Mouse (Mus musculus) liver, embryonic 15.5 days (tissue): ENCODE data around the gene Ptch2. TPM values are rescaled to one million over a fixed set of nuclear protein-coding genes. Genes with fewer than 3 reads are reported as not detected.
A peak's percentile ranks its signal among the peaks of the same experiment; 100 is the strongest.

Experiments
- ATAC-seq: fragments of 200-750 bp; cut with Nextera tagmentation; 2 replicates; pipeline ENCODE4 v1.8.0; 2017; ENCODE audit warnings: moderate number of reproducible peaks, mild to moderate bottlenecking, moderate library complexity; ENCODE audit not compliant: insufficient read depth
- H3K27ac ChIP-seq: fragments of 300-500 bp; sonication (generic); replicated peaks from 2 replicates; pipeline ENCODE4 v1.5.1; 2015; ENCODE audit warnings: mild to moderate bottlenecking, inconsistent platforms
- H3K27me3 ChIP-seq: fragments of 300-500 bp; sonication (generic); 2 replicates; pipeline ENCODE4 v1.6.1; 2015; ENCODE audit warnings: mild to moderate bottlenecking, inconsistent platforms
- H3K36me3 ChIP-seq: fragments of 300-500 bp; sonication (generic); replicated peaks from 2 replicates; pipeline ENCODE4 v1.6.1; 2015; ENCODE audit warnings: moderate library complexity, mild to moderate bottlenecking, inconsistent platforms
- H3K4me1 ChIP-seq: fragments of 300-500 bp; sonication (generic); replicated peaks from 2 replicates; pipeline ENCODE4 v1.6.1; 2015; ENCODE audit warnings: inconsistent platforms
- H3K4me2 ChIP-seq: fragments of 300-500 bp; sonication (generic); 2 replicates; pipeline ENCODE4 v1.6.1; 2015; ENCODE audit warnings: moderate library complexity, mild to moderate bottlenecking, inconsistent platforms
- H3K4me3 ChIP-seq: fragments of 300-500 bp; sonication (generic); replicated peaks from 2 replicates; pipeline ENCODE4 v1.5.1; 2015; ENCODE audit warnings: mild to moderate bottlenecking, inconsistent platforms
- H3K9ac ChIP-seq: fragments of 300-500 bp; sonication (generic); 2 replicates; pipeline ENCODE4 v1.6.1; 2015; ENCODE audit warnings: moderate library complexity, mild to moderate bottlenecking, inconsistent platforms
- H3K9me3 ChIP-seq: fragments of 300-500 bp; sonication (generic); replicated peaks from 2 replicates; pipeline ENCODE4 v1.6.1; 2016; ENCODE audit warnings: inconsistent platforms
- WGBS: fragments of 180-500 bp; shearing (Covaris S2); methylation state at CpG from one replicate; pipeline ENCODE4 v1.1.7; 2015; ENCODE audit warnings: mixed read lengths; ENCODE audit not compliant: insufficient replicate concordance; 5-methylcytosine and 5-hydroxymethylcytosine counted together
- polyA plus RNA-seq: library from polyadenylated mRNA; unstranded; fragments of >200 nt; fragmentation: Nextera tagmentation; extraction: Ambion mirVana; gene quantifications from 2 replicates; pipeline ENCODE4 v1.2.1, GENCODE M21; 2015

The Ptch2 gene
- polyA plus RNA-seq, 1 experiment from 2014 or later, result 0.56 TPM

- no peak for ATAC-seq
- Histone ChIP-seq H3K4me1 (peaks cover 22% of the 10 kb centered on the region), H3K4me3 (no peak overlapping the region), H3K4me2 (no peak overlapping the region), H3K27ac (no peak overlapping the region), H3K9me3 (no peaks in the 10 kb centered on the region), H3K36me3 (no peaks in the 10 kb centered on the region), H3K27me3 (0 out of 2 replicates have a peak, but pooled peaks cover 4% of the 10 kb centered on the region), H3K9ac (no peak overlapping the region)
- 33% methylated on average over 4 of the region's 4 CpGs for WGBS
Measured at GRCm38 (mm10) chr4:117140613-117141012, 44.7 kb downstream of the Ptch2 start.

- 0 out of 2 replicates have a peak, but pooled peaks cover 4% of the 10 kb centered on the region for H3K27me3 ChIP-seq
- H3K27ac ChIP-seq, result no peak overlapping the region
- no peak for ATAC-seq
Measured at GRCm38 (mm10) chr4:117143023-117143422, 47.1 kb downstream of the Ptch2 start.

DNA sequence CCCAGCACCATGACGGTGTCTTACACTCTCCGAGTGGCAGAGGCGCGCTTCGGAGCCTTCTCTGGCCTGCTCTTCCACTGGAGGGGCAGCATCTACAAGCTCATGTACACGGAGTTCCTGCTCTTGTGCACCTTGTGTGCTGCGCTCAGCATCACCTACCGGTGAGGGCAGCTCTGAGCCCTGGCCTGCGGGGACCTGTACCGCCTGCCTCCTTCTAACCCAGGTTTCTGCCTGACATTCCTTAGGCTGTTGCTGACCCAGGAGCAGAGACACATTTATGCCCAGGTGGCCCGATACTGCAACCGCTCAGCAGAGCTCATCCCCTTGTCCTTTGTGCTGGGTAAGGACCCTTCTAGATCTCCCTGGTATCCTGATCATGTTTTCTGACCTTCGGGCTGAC is 49.4 kb downstream of the Ptch2 start:
- Histone ChIP-seq H3K4me2 (no peak overlapping the region), H3K4me1 (peaks cover 6% of the 10 kb centered on the region; the same call in 1 of the 2 replicates), H3K4me3 (no peak overlapping the region), H3K27me3 (0 out of 2 replicates have a peak, but pooled peaks cover 4% of the 10 kb centered on the region), H3K27ac (no peak overlapping the region), H3K9ac (no peak overlapping the region), H3K36me3 (peaks cover 9% of the 10 kb centered on the region), H3K9me3 (no peaks in the 10 kb centered on the region)
- ATAC-seq, result no peak
- WGBS, result 84% methylated on average over 13 of the region's 13 CpGs

More at GRCm38 (mm10) chr4:117143023-117143422, 47.1 kb downstream of the Ptch2 start:
- Histone ChIP-seq H3K9ac (no peak overlapping the region), H3K9me3 (no peaks in the 10 kb centered on the region), H3K4me1 (peaks cover 15% of the 10 kb centered on the region), H3K4me3 (no peak overlapping the region), H3K36me3 (no peaks in the 10 kb centered on the region), H3K4me2 (no peak overlapping the region)
- 59% methylated on average over 7 of the region's 7 CpGs for WGBS

- ATAC-seq, result no peak
- H3K4me3 ChIP-seq, result no peak overlapping the region
- no peak overlapping the region for H3K4me2 ChIP-seq
- H3K27ac ChIP-seq, result no peak overlapping the region
- peaks cover 18% of the 10 kb centered on the region for H3K36me3 ChIP-seq
- WGBS, result 36% methylated on average over 15 of the region's 15 CpGs
- H3K9me3 ChIP-seq, result no peaks in the 10 kb centered on the region
- 0 out of 2 replicates have a peak, but pooled peaks cover 4% of the 10 kb centered on the region for H3K27me3 ChIP-seq
- no peak overlapping the region for H3K9ac ChIP-seq
- peaks cover 5% of the 10 kb centered on the region; the same call in 1 of the 2 replicates for H3K4me1 ChIP-seq
Measured at GRCm38 (mm10) chr4:117146176-117146575, 50.3 kb downstream of the Ptch2 start.

DNA sequence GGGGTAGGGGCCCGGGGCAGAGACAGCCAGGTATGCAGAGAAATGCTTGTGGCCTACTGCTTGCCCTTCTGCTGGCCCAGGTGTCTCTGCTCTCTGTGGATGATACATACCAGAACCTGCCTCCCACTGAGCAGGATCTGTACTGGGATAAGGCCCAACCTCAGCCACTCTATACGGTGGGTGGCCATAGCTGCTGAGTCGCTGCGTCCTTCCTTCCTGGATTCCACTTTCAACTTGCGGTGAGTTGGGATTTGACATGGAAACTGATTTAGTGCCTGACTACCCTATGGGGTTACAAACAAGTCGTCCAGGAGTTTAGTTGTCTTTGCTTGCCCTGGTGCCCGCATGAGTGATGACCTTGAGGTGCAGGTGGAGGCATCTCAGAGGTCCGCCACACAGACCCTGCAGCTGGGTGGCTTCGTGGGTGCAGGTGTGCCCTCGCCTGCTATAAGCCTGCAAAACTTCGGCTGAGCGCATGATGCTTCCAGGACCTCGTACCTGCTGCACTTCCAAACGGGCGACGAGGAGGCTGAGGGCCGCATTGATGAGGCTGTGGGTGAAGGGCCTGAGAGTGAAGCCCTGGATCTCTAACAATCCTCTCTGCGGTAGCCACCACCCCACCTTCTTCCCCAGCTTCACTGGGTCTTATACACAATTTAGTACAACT is 52.3 kb downstream of the Ptch2 start:
- no peak overlapping the region for H3K4me3 ChIP-seq
- no peak for ATAC-seq
- 73% methylated on average over 18 of the region's 18 CpGs for WGBS
- no peak overlapping the region for H3K9ac ChIP-seq
- 0 out of 2 replicates have a peak, but pooled peaks cover under 1% of the 10 kb centered on the region for H3K27me3 ChIP-seq
- H3K4me2 ChIP-seq, result no peak overlapping the region
- H3K27ac ChIP-seq, result no peak overlapping the region
- H3K4me1 ChIP-seq, result peaks cover 19% of the 10 kb centered on the region
- H3K9me3 ChIP-seq, result no peaks in the 10 kb centered on the region
- H3K36me3 ChIP-seq, result peaks cover 36% of the 10 kb centered on the region

DNA sequence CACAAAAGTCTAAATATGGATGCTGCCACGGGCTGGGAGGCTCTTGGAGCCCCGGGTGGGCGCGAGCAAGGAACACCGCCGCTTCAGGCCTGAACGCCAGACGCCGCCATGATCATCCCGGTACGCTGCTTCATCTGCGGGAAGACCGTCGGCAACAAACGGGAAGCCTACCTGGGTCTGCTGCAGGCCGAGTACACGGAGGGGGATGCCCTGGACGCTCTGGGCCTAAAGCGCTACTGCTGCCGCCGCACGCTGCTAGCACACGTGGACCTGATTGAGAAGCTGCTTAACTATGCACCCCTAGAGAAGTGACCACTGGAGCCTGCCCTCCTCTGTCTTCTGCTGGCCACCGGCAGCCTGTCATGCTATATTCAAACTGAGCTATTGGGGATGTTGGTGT is 52.9 kb downstream of the Ptch2 start:
- Histone ChIP-seq H3K4me2 (no peak overlapping the region), H3K4me3 (no peak overlapping the region), H3K27me3 (no peaks in the 10 kb centered on the region), H3K9me3 (no peaks in the 10 kb centered on the region), H3K36me3 (peaks cover 43% of the 10 kb centered on the region), H3K4me1 (peaks cover 25% of the 10 kb centered on the region), H3K9ac (no peak overlapping the region), H3K27ac (0 out of 2 replicates have a peak overlapping the region, but pooled peaks have one; percentile 1)
- ATAC-seq, result no peak
- WGBS, result 79% methylated on average over 24 of the region's 24 CpGs

DNA sequence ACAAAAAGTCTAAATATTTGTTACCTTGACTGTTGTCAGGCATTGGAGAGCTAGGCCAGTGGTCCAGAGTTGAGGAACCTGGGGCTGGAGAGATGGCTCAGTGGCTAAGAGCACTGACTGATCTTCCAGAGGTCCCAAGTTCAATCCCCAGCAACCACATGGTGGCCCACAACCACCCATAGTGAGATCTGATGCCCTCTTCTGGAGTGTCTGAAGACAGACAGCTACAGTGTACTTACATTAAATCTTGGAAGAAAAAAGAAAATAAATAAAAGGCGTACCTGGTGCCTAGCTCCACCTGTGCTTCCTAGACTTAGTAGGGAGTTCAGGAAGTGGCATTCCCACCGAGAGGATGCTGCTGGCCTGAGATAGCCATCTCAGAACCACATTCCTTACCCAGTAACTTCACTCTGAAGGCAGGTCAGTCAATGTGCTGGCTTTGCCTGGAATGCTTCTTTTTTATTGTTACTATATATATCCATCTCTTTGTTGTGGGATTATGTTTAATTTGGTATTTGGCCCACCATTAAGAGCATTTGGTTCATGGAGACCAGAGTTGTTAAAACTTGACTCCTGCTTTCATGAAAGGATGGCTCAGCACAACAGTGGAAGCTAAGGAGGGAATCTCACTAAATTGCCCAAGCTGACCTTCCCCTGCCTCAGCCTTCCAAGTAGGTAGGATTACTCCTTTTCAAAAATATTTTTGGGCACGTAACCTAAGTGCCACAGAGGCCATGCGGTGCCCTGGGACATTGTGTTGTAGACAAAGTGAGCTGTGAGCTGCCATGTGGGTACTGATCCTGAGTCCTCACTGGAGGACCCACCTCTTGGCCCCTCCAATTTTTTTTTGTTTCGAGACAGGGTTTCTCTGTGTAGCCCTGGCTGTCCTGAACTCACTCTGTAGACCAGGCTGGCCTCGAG is 53.7 kb downstream of the Ptch2 start:
- peaks cover 32% of the 10 kb centered on the region for H3K4me1 ChIP-seq
- no peak overlapping the region for H3K4me3 ChIP-seq
- H3K4me2 ChIP-seq, result no peak overlapping the region
- H3K27ac ChIP-seq, result 0 out of 2 replicates have a peak overlapping the region, but pooled peaks have one; percentile 1
- peaks cover 50% of the 10 kb centered on the region for H3K36me3 ChIP-seq
- WGBS, result 58% methylated on average over 6 of the region's 6 CpGs
- H3K9me3 ChIP-seq, result no peaks in the 10 kb centered on the region
- H3K9ac ChIP-seq, result no peak overlapping the region
- H3K27me3 ChIP-seq, result no peaks in the 10 kb centered on the region
- no peak for ATAC-seq

GRCm38 (mm10) chr4:117150212-117150733 is 54.4 kb downstream of the Ptch2 start:
- Histone ChIP-seq H3K27me3 (no peaks in the 10 kb centered on the region), H3K4me2 (no peak overlapping the region), H3K36me3 (peaks cover 51% of the 10 kb centered on the region), H3K9ac (no peak overlapping the region), H3K27ac (no peak overlapping the region), H3K9me3 (no peaks in the 10 kb centered on the region), H3K4me1 (peaks cover 37% of the 10 kb centered on the region), H3K4me3 (no peak overlapping the region)
- 71% methylated on average over 6 of the region's 6 CpGs for WGBS
- ATAC-seq, result no peak

DNA sequence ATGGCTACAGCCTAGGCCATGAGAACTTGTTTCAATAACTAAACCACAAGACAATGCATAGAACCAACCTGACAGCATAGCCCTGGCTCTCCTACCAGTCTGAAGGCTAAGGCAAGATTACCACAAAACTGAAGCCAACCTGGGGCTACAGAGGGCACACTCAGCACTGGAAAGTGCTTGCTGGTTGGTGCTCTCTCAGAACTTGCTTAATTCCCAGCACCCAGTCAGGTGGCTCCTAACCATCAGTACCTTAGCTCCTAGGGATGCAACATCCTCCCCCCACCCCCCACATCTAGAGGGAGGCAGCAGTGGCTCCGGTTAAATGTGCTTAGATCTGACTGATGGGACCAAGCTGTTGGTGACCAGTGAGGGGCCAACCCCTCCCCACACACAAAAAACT is 55.5 kb downstream of the Ptch2 start:
- H3K36me3 ChIP-seq, result peaks cover 51% of the 10 kb centered on the region
- no peak overlapping the region for H3K9ac ChIP-seq
- 59% methylated on average over 1 of the region's 1 CpGs for WGBS
- no peak overlapping the region for H3K4me3 ChIP-seq
- ATAC-seq, result no peak
- H3K9me3 ChIP-seq, result no peaks in the 10 kb centered on the region
- peaks cover 36% of the 10 kb centered on the region for H3K4me1 ChIP-seq
- H3K4me2 ChIP-seq, result no peak overlapping the region
- no peaks in the 10 kb centered on the region for H3K27me3 ChIP-seq
- peak overlapping the region; percentile 33 for H3K27ac ChIP-seq

GRCm38 (mm10) chr4:117152714-117153113 is 56.8 kb downstream of the Ptch2 start:
- H3K9ac ChIP-seq, result 0 out of 2 replicates have a peak overlapping the region, but pooled peaks have one; percentile 7
- ATAC-seq, result no peak
- no peaks in the 10 kb centered on the region for H3K27me3 ChIP-seq
- 53% methylated on average over 5 of the region's 5 CpGs for WGBS
- peak overlapping the region; percentile 86 for H3K4me2 ChIP-seq
- peaks cover 39% of the 10 kb centered on the region for H3K4me1 ChIP-seq
- H3K27ac ChIP-seq, result 0 out of 2 replicates have a peak overlapping the region, but pooled peaks have one; percentile 29
- H3K9me3 ChIP-seq, result no peaks in the 10 kb centered on the region
- H3K36me3 ChIP-seq, result peaks cover 51% of the 10 kb centered on the region
- peak overlapping the region; percentile 96; the same call in 1 of the 2 replicates for H3K4me3 ChIP-seq
